Mouse (Mus musculus) C2C12 (cell line): ENCODE data around the gene Treml2.

Experiments
- CTCF ChIP-seq: IDR thresholded peaks from one replicate; pipeline ENCODE4 v1.5.1; 2011; ENCODE audit not compliant: control insufficient read depth, insufficient read depth, insufficient read length
- MYOD1 ChIP-seq: IDR thresholded peaks from one replicate; pipeline ENCODE4 v1.6.1; 2011; ENCODE audit warnings: low read depth; ENCODE audit not compliant: control insufficient read depth, insufficient read length
- MYOG ChIP-seq: IDR thresholded peaks from one replicate; pipeline ENCODE4 v1.6.1; 2011; ENCODE audit not compliant: control insufficient read depth, insufficient read length; ENCODE audit errors: extremely low read depth

DNA sequence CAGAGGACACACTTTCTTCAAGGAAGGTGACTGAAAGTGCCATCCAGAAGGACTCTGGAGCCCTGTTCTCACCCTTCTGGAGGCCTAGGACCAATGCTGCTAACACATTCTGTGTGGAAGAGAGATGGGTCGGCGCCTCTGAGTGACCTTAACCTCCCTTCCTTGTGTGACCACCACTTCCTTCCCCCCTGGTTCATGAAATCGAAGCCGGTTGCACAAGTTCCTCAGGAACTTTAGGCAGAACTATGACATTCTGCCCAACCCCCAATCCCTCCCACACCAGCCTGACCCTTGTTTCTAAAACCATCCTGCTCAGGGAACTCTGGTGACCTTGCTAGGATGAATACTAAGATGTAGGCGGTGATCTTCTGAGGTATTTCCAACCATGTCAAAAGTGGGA is 25.0 kb downstream of the Treml2 start:
- TF ChIP-seq CTCF: no peak
- TF ChIP-seq MYOG: no peak
- no peak for TF ChIP-seq MYOD1
